Mouse (Mus musculus) myocyte (in vitro differentiated cells): Measurements from ENCODE around the gene Abcd2. TPM values are rescaled to one million over a fixed set of nuclear protein-coding genes. Genes with fewer than 3 reads are reported as not detected.

Source experiments
- H3K27me3 ChIP-seq: one replicate; pipeline ENCODE4 v1.6.1; 2011; ENCODE audit not compliant: control insufficient read depth, insufficient read depth, insufficient read length
- H3K36me3 ChIP-seq: one replicate; pipeline ENCODE4 v1.6.1; 2011; ENCODE audit not compliant: control insufficient read depth, insufficient read depth
- H3K4me2 ChIP-seq: one replicate; pipeline ENCODE4 v1.6.1; 2011; ENCODE audit warnings: low read depth, control low read depth
- H3K4me3 ChIP-seq: one replicate; pipeline ENCODE4 v1.5.1; 2011; ENCODE audit warnings: mild to moderate bottlenecking, control low read depth, moderate library complexity
- H3K79me2 ChIP-seq: one replicate; pipeline ENCODE4 v1.6.1; 2011; ENCODE audit not compliant: control insufficient read depth, insufficient read depth
- H3ac ChIP-seq: one replicate; pipeline ENCODE4 v1.6.1; 2011; ENCODE audit not compliant: control insufficient read depth, insufficient read length
- CEBPB ChIP-seq: IDR thresholded peaks from 2 replicates; pipeline ENCODE4 v1.6.1; 2011; ENCODE audit warnings: mild to moderate bottlenecking, moderate library complexity; ENCODE audit not compliant: poor library complexity, insufficient read depth, severe bottlenecking
- E2F4 ChIP-seq: IDR thresholded peaks from one replicate; pipeline ENCODE4 v1.6.1; 2011; ENCODE audit warnings: mild to moderate bottlenecking, control low read depth, moderate library complexity; ENCODE audit not compliant: insufficient read depth
- MAX ChIP-seq: IDR thresholded peaks from one replicate; pipeline ENCODE4 v1.6.1; 2011; ENCODE audit warnings: low read depth, mild to moderate bottlenecking, control low read depth
- MYOD1 ChIP-seq, 3 experiments: IDR thresholded peaks; one replicate each; pipeline ENCODE4 v1.6.1; 2011; ENCODE audit warnings: control low read depth in 2 of 3, low read depth in 2 of 3, mild to moderate bottlenecking in 2 of 3, moderate library complexity in 1 of 3; ENCODE audit not compliant: insufficient read length in 2 of 3, control insufficient read depth in 1 of 3
- MYOG ChIP-seq, 3 experiments: IDR thresholded peaks; one replicate each; pipeline ENCODE4 v1.6.1; 2011; ENCODE audit warnings: control low read depth in 2 of 3, low read depth in 2 of 3, mild to moderate bottlenecking in 2 of 3; ENCODE audit not compliant: insufficient read length in 2 of 3, control insufficient read depth in 1 of 3, insufficient read depth in 1 of 3
- POLR2A ChIP-seq: IDR thresholded peaks from one replicate; pipeline ENCODE4 v1.6.1; 2011; ENCODE audit warnings: low read depth, mild to moderate bottlenecking, control low read depth, moderate library complexity; ENCODE audit not compliant: insufficient read length
- POLR2AphosphoS2 ChIP-seq: IDR thresholded peaks from one replicate; pipeline ENCODE4 v1.6.1; 2011; ENCODE audit warnings: low read depth, control low read depth; ENCODE audit not compliant: insufficient read length
- REST ChIP-seq: IDR thresholded peaks from one replicate; pipeline ENCODE4 v1.6.1; 2011; ENCODE audit warnings: mild to moderate bottlenecking, control low read depth, moderate library complexity; ENCODE audit not compliant: insufficient read depth, insufficient read length
- SRF ChIP-seq: IDR thresholded peaks from one replicate; pipeline ENCODE4 v1.6.1; 2011; ENCODE audit warnings: low read depth; ENCODE audit not compliant: control insufficient read depth, insufficient read length
- TCF12 ChIP-seq: IDR thresholded peaks from one replicate; pipeline ENCODE4 v1.6.1; 2011; ENCODE audit warnings: mild to moderate bottlenecking, control low read depth; ENCODE audit not compliant: poor library complexity, insufficient read depth, severe bottlenecking
- TCF3 ChIP-seq: IDR thresholded peaks from one replicate; pipeline ENCODE4 v1.6.1; 2011; ENCODE audit warnings: low read depth, control low read depth; ENCODE audit not compliant: insufficient read length
- USF1 ChIP-seq: IDR thresholded peaks from one replicate; pipeline ENCODE4 v1.6.1; 2011; ENCODE audit warnings: low read depth, mild to moderate bottlenecking, control low read depth, moderate library complexity
- polyA plus RNA-seq: library from polyadenylated mRNA; unstranded; fragments of >200 nt; fragmentation: generic; extraction: Trizol; gene quantifications from one replicate; pipeline ENCODE4 v1.2.1, GENCODE M21; 2012; ENCODE audit warnings: missing spikeins

The Abcd2 gene
- polyA plus RNA-seq, 1 experiment, result 0.36 TPM

DNA sequence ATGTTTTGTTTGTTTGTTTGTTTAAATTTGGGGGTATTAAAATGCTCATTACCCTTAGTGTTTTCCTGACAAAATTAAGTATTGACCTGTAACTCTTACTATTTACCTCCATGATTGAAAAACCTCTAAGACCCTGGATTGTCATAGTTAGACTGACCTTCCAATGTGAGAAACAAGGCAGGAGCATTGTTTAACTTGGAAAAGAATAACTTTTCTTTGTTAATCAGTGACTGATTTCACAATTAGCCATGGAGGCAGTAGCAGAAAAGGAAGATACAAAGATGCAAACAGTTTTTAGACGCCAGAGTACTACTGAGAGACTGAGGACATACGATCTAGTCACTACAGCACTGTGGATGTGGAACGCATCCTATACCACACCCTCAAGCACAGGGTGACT lies 11.9 kb upstream of the Abcd2 start:
- Histone ChIP-seq H3K36me3 (no peaks in the 10 kb centered on the region), H3K79me2 (no peaks in the 10 kb centered on the region), H3ac (no peak overlapping the region), H3K4me3 (no peak overlapping the region), H3K27me3 (no peaks in the 10 kb centered on the region), H3K4me2 (no peak overlapping the region)
- TF ChIP-seq MYOD1 (IDR thresholded peaks at IDR 0.05; ENCODE audit: control insufficient read depth in 1 of 3, insufficient read length in 2 of 3, low read depth in 2 of 3) (no peak), USF1 (no peak), MYOG (IDR thresholded peaks at IDR 0.05; ENCODE audit: control insufficient read depth in 1 of 3, insufficient read depth in 1 of 3, insufficient read length in 2 of 3, low read depth in 2 of 3) (no peak), E2F4 (no peak), TCF12 (no peak), POLR2A (no peak), CEBPB (no peak), SRF (no peak), POLR2AphosphoS2 (no peak), TCF3 (no peak)

DNA sequence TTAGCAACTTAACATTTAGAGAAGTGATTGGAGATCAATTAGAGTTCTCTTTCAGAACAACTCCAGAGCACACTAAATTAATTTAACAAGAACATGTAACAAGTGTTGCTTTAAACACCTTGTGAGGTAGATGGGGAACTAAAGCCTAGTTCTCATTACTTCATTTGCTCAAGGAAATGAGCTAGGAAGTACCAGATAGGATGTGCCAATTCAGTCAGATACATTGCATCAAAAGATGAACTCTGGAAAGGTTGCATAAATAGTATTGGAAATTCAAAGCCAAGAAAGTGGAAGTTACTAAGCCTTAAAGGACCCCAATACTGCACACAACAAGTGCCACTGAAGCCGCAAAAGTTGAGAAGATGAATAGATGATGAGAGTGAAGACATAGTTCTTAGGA lies 10.9 kb upstream of the Abcd2 start:
- no peak for TF ChIP-seq E2F4
- no peak overlapping the region for H3ac ChIP-seq

GRCm38 (mm10) chr15:91200833-91201232 lies 9.2 kb upstream of the Abcd2 start:
- H3K79me2 ChIP-seq, result no peaks in the 10 kb centered on the region
- H3ac ChIP-seq, result no peak overlapping the region
- no peaks in the 10 kb centered on the region for H3K27me3 ChIP-seq
- TF ChIP-seq POLR2AphosphoS2 (no peak), REST (no peak), CEBPB (no peak), TCF12 (no peak), USF1 (no peak), MYOD1 (IDR thresholded peaks at IDR 0.05; ENCODE audit: control insufficient read depth in 1 of 3, insufficient read length in 2 of 3, low read depth in 2 of 3) (no peak), E2F4 (no peak)
- H3K4me3 ChIP-seq, result no peak overlapping the region
- H3K4me2 ChIP-seq, result no peak overlapping the region
- no peaks in the 10 kb centered on the region for H3K36me3 ChIP-seq

More for the DNA sequence above, 10.9 kb upstream of the Abcd2 start:
- Histone ChIP-seq H3K36me3 (no peaks in the 10 kb centered on the region), H3K79me2 (no peaks in the 10 kb centered on the region), H3K4me3 (no peak overlapping the region), H3K27me3 (no peaks in the 10 kb centered on the region), H3K4me2 (no peak overlapping the region)

- no peak within 1 kb of the TSS for H3K4me3 ChIP-seq
- no peaks in the 10 kb centered on the region for H3K79me2 ChIP-seq
- no peaks in the 10 kb centered on the region for H3K36me3 ChIP-seq
- no peaks in the 10 kb centered on the region for H3K27me3 ChIP-seq
- H3ac ChIP-seq, result no peak within 1 kb of the TSS
- TF ChIP-seq TCF3 (no peak), POLR2AphosphoS2 (no peak), E2F4 (no peak), MYOG (IDR thresholded peaks at IDR 0.05; ENCODE audit: control insufficient read depth in 1 of 3, insufficient read depth in 1 of 3, insufficient read length in 2 of 3, low read depth in 2 of 3) (peak in 1 of 3 experiments; percentile 36)
- no peak within 1 kb of the TSS for H3K4me2 ChIP-seq
These were observed 7.8 kb upstream of the Abcd2 start, which contains the start of gene CN725425 for GRCm38 (mm10) chr15:91199256-91199905. Gene CN725425 (plus strand): TSS chr15:91199494.

DNA sequence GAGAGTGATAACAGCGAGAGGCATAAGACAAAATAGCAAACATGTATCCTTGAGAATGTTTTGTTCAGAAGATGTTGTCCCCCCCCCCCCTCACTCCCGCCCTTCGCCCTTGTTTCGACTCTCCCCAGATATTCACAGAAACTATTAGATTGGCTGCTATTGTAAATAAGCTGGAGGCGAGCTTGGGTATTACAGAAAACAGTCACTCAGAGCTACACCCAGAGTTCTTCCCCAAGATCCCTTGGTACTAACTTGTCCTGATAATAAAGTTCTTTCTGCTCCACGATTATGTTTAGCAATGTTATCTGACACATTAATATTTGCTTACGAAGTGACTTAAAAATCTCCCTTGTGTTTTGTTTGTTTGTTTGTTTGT lies 612 bp upstream of the Abcd2 start:
- no peaks in the 10 kb centered on the region for H3K36me3 ChIP-seq
- H3K79me2 ChIP-seq, result no peaks in the 10 kb centered on the region
- peak overlapping the region; percentile 88 for H3K4me2 ChIP-seq
- H3K27me3 ChIP-seq, result no peaks in the 10 kb centered on the region
- TF ChIP-seq POLR2A (no peak), TCF3 (no peak), MYOG (IDR thresholded peaks at IDR 0.05; ENCODE audit: control insufficient read depth in 1 of 3, insufficient read depth in 1 of 3, insufficient read length in 2 of 3, low read depth in 2 of 3) (no peak), POLR2AphosphoS2 (no peak), TCF12 (no peak), USF1 (no peak), REST (no peak), MAX (no peak), CEBPB (no peak), E2F4 (no peak), SRF (no peak), MYOD1 (IDR thresholded peaks at IDR 0.05; ENCODE audit: control insufficient read depth in 1 of 3, insufficient read length in 2 of 3, low read depth in 2 of 3) (no peak)
- H3ac ChIP-seq, result no peak overlapping the region
- H3K4me3 ChIP-seq, result peak overlapping the region; percentile 32
